Mouse (Mus musculus): ENCODE measurements around the gene Igfbp2. TPM values are rescaled to one million over a fixed set of nuclear protein-coding genes. Genes with fewer than 3 reads are reported as not detected.
A peak's percentile ranks its signal among the peaks of the same experiment; 100 is the strongest.

Igfbp2 gene
- polyA plus RNA-seq, 1 experiment from 2014 or later: 226 TPM

DNA sequence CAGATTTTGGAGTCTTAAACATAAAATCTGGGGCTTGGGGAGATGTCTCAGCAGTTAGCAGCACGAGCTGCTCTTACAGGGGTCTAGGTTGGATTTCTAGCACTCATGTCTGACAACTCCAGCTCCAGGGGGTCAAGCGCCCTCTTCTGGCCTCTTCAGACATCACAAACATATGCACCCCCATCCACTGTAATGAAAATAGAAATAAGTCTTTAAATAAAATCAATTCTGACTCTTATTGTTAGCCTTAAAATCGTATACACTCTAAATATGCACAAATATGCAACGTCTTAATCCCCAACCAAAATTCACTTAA lies 55.0 kb downstream of the Igfbp2 start:
- H3K27ac ChIP-seq: peak overlapping the region; percentile 70; the same call in 1 of the 2 replicates
- no peaks in the 10 kb centered on the region for H3K9me3 ChIP-seq
- DNase-seq (ENCODE audit: low spot score): no peak
- H3K27me3 ChIP-seq (ENCODE audit: insufficient read depth, poor library complexity, severe bottlenecking): no peaks in the 10 kb centered on the region
- no peak overlapping the region for H3K4me3 ChIP-seq
- peaks cover 30% of the 10 kb centered on the region for H3K4me1 ChIP-seq
- H3K36me3 ChIP-seq: no peaks in the 10 kb centered on the region
- WGBS: 54% methylated on average over 4 of the region's 4 CpGs

DNA sequence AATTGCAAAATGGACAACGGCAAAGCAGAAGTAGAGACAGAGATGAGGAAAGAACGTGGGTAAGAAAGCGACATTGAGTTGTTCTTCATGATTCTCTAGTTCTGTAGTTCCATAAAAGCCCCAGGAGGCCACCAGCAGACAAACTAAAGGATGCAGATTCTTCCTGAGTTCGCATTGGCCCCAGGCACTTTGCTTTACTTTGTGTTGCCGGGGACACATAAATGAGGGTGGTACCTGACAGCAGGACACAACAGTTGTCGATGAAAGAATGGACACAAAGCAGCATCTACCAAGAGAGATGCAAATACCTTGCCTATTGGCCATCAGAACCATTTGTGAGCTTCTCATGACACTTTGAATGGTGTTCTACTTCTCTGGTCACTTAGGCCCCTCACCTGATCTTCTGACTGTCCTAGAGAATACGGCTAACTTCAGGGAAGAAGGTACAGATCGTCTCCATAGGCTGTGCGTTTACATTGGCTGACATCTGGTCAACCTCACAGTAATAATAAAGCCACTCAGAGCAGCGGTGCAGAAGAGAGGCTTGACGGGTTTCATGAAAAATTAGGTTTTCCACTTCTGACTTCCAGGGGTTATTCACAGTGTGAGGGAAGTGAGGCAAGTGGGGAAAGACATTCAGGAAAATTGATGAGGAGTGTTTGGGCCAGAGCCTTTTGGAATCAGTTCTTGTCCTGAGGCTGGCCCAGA lies 61.0 kb downstream of the Igfbp2 start:
- Histone ChIP-seq H3K27ac (no peak overlapping the region), H3K27me3 (ENCODE audit: insufficient read depth, poor library complexity, severe bottlenecking) (no peaks in the 10 kb centered on the region), H3K4me3 (no peak overlapping the region), H3K36me3 (no peaks in the 10 kb centered on the region), H3K9me3 (no peaks in the 10 kb centered on the region), H3K4me1 (no peaks in the 10 kb centered on the region)
- DNase-seq (ENCODE audit: low spot score): no peak
- WGBS: 82% methylated on average over 11 of the region's 11 CpGs

DNA sequence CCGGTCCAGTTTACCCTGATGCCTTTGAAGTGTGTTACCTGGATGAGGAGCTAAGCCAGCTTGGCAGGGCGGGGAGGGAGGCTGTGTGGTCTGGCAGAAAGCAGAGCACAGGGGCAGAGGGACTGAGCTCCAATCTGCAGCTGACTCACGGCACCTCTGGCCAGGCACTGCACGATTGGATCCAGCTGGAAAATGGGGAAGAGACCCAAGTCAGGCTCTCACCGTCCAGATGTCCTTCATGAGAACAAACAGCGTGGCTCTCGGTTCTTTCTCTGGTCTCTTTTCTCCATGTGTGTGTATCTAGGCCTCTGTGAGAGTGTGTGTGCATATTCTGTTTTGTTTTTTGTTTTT lies 61.5 kb downstream of the Igfbp2 start:
- 76% methylated on average over 7 of the region's 7 CpGs for WGBS
- Histone ChIP-seq H3K27ac (no peak overlapping the region), H3K27me3 (ENCODE audit: insufficient read depth, poor library complexity, severe bottlenecking) (no peaks in the 10 kb centered on the region), H3K9me3 (no peaks in the 10 kb centered on the region), H3K36me3 (no peaks in the 10 kb centered on the region), H3K4me1 (no peaks in the 10 kb centered on the region), H3K4me3 (no peak overlapping the region)
- DNase-seq (ENCODE audit: low spot score): no peak

DNA sequence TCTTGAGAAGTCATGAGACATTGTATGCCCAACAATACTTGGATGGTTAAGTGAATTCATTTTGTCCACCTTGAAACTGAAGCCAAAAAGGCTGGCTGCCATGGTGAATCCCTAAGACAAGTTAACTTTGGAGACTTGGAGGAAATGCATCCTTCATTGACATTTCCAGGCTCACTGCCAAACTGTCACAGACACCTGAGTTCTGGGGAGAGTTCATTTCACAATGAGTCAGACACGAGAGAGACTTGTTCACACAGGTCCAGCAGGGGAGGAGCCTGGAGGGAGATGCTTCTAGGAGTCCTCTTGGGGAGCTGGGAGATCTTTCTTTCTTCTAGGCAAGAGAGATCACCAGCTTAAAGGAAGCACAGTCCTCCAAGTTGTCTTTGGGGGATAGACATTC lies 63.6 kb downstream of the Igfbp2 start:
- Histone ChIP-seq H3K36me3 (no peaks in the 10 kb centered on the region), H3K27me3 (ENCODE audit: insufficient read depth, poor library complexity, severe bottlenecking) (no peaks in the 10 kb centered on the region), H3K9me3 (no peaks in the 10 kb centered on the region), H3K27ac (no peak overlapping the region), H3K4me1 (no peaks in the 10 kb centered on the region; the same call in 1 of the 2 replicates), H3K4me3 (no peak overlapping the region)
- 31% methylated on average over 1 of the region's 1 CpGs for WGBS
- no peak for DNase-seq (ENCODE audit: low spot score)

DNA sequence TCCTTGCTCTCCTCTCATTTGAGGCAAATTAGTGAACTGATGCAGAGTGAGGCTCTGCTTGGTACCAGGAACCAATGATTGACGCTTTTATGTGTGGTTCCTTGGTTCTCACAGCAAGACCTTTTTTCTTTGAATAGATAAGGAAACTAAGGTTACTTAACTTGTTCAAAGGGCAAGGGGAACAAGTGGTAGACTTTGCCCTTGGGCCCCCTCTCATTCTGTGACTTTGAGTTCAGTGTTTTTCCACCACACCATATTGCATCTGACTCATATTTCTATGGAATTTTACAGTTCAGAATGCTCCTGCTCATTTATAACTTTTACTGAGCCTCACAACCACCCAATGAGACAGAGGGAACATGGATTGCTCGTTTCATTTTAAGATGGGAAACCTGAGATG lies 71.5 kb downstream of the Igfbp2 start:
- DNase-seq (ENCODE audit: low spot score): no peak
- no peaks in the 10 kb centered on the region for H3K27me3 ChIP-seq (ENCODE audit: insufficient read depth, poor library complexity, severe bottlenecking)
- no peaks in the 10 kb centered on the region; the same call in 1 of the 2 replicates for H3K4me1 ChIP-seq
- H3K36me3 ChIP-seq: no peaks in the 10 kb centered on the region
- H3K4me3 ChIP-seq: no peak overlapping the region
- no peaks in the 10 kb centered on the region for H3K9me3 ChIP-seq
- no peak overlapping the region for H3K27ac ChIP-seq
- WGBS: 69% methylated on average over 2 of the region's 2 CpGs

Other genes with a start within 250 kb of the Igfbp2 start
- gene Smarcal1, start 241.3 kb upstream of the Igfbp2 start, polyA plus RNA-seq (2016; fragmentation: Nextera tagmentation; extraction: Ambion mirVana): 19.5 and 20.9 TPM in 2 replicates
- gene Ankar, start 123.9 kb upstream of the Igfbp2 start, polyA plus RNA-seq (2016; fragmentation: Nextera tagmentation; extraction: Ambion mirVana): not detected in 2 replicates
- 999 and 1,018 TPM in 2 replicates for gene Rpl37a, start 113.2 kb upstream of the Igfbp2 start, polyA plus RNA-seq (2016; fragmentation: Nextera tagmentation; extraction: Ambion mirVana)
- gene Igfbp5, start 50.4 kb downstream of the Igfbp2 start, polyA plus RNA-seq (2016; fragmentation: Nextera tagmentation; extraction: Ambion mirVana): 158 and 178 TPM in 2 replicates
- not detected in 2 replicates for gene Tnp1, start 191.4 kb downstream of the Igfbp2 start, polyA plus RNA-seq (2016; fragmentation: Nextera tagmentation; extraction: Ambion mirVana)